Comparison of ENCODE assay signal across 9 mouse cellular contexts in genomic region chr11:70647716-70648420, GRCm38 (mm10). TPM values are rescaled to one million over a fixed set of nuclear protein-coding genes. Genes with fewer than 3 reads are reported as not detected.
DNase-seq lines count a peak whose midpoint lies in the region; ATAC-seq and TF ChIP-seq lines count a peak whose summit lies in the region.
"Had no signal": no experiment of that assay in that cellular context is flagged by ENCODE, and none has a peak within 500 bp of the region (broad histone marks: within the 10 kb centered on the region; RNA-seq: fewer than 3 reads in every experiment).

No protein-coding gene starts in this region.

- peak overlapping the region; percentile 78 to 85 for H3K4me3 ChIP-seq in ES-E14 (ENCODE audit: insufficient read depth in 1 of 2, low read depth in 1 of 2, low read length in 2 of 2, poor library complexity in 1 of 2, severe bottlenecking in 1 of 2)
- peak overlapping the region; percentile 84 for H3K4me3 ChIP-seq in forebrain, embryonic 10.5 days
- peak overlapping the region; percentile 71 for H3K4me3 ChIP-seq in stomach, embryonic 15.5 days (replicated peaks)

- no peaks in the 10 kb centered on the region for H3K9me3 ChIP-seq in ES-E14 (ENCODE audit: control insufficient read depth, insufficient read depth, low read depth, low read length)
- H3K9me3 ChIP-seq in forebrain, embryonic 10.5 days: no peaks in the 10 kb centered on the region
- no peaks in the 10 kb centered on the region for H3K9me3 ChIP-seq in stomach, embryonic 15.5 days

- H3K4me1 ChIP-seq in ES-E14 (ENCODE audit: control insufficient read depth in 2 of 2, insufficient read depth in 2 of 2, low read length in 2 of 2, poor library complexity in 1 of 2): peaks cover 0 to 10% of the 10 kb centered on the region in 2 experiments; a peak in 2 of 4 replicates
- H3K4me1 ChIP-seq in forebrain, embryonic 10.5 days: peaks cover 65% of the 10 kb centered on the region
- H3K4me1 ChIP-seq in stomach, embryonic 15.5 days: peaks cover 52% of the 10 kb centered on the region

- H3K9ac ChIP-seq in ES-E14 (ENCODE audit: insufficient read depth, low read depth, low read length, poor library complexity, severe bottlenecking): peak overlapping the region; percentile 95
- H3K9ac ChIP-seq in stomach, embryonic 15.5 days: peak overlapping the region; percentile 97

- in situ Hi-C loops in ES-E14 (cut with MboI; ENCODE audit: low sequenced_read_pairs in 2 of 2, unreplicated experiment in 2 of 2): no loop called here

- peaks cover 54% of the 10 kb centered on the region for H3K36me3 ChIP-seq in ES-E14 (ENCODE audit: control insufficient read depth, insufficient read depth, low read length, poor library complexity, severe bottlenecking)
- peaks cover 78% of the 10 kb centered on the region for H3K36me3 ChIP-seq in forebrain, embryonic 10.5 days (replicated peaks)
- H3K36me3 ChIP-seq in stomach, embryonic 15.5 days: peaks cover 52% of the 10 kb centered on the region

- ATAC-seq in stomach, embryonic 15.5 days (ENCODE audit: insufficient read depth, low FRiP score, low read depth): no peak

- peak overlapping the region; percentile 80 for H3K27ac ChIP-seq in ES-E14 (ENCODE audit: insufficient read depth, low read depth, low read length, poor library complexity, severe bottlenecking)
- H3K27ac ChIP-seq in forebrain, embryonic 10.5 days: peak overlapping the region; percentile 95
- H3K27ac ChIP-seq in stomach, embryonic 15.5 days: peak overlapping the region; percentile 97

- H3K27me3 ChIP-seq in forebrain, embryonic 10.5 days (ENCODE audit: poor library complexity, severe bottlenecking): no peaks in the 10 kb centered on the region
- no peaks in the 10 kb centered on the region for H3K27me3 ChIP-seq in stomach, embryonic 15.5 days (replicated peaks)

- 5% methylated on average over 28 of the region's 28 CpGs for WGBS in forebrain, embryonic 10.5 days
- WGBS in stomach, embryonic 15.5 days: 3% methylated on average over 28 of the region's 28 CpGs

- DNase-seq in heart, adult 11 months: peak; percentile 96
- no peak for DNase-seq in heart, adult 8-10 months (ENCODE audit: low spot score)
- DNase-seq in ES-E14 (ENCODE audit: low read depth, low spot score): no peak
- DNase-seq in forebrain, embryonic 10.5 days (ENCODE audit: extremely low spot score, low spot score): no peak
- peak; percentile 47 for DNase-seq in kidney, adult 18-20 months
- peak; percentile 52 for DNase-seq in lung, postnatal 10 days
- no peak for DNase-seq in layer of hippocampus, adult 9-10 months (ENCODE audit: low spot score)

- H3K4me2 ChIP-seq in stomach, embryonic 15.5 days: peak overlapping the region; percentile 93

TF ChIP-seq in ES-E14, 5 proteins besides CTCF, POLR2A, EP300 and RAD21:
- TF ChIP-seq ZNF384 (IDR thresholded peaks at IDR 0.05; ENCODE audit: low read depth, low read length) (no peak), CHD2 (IDR thresholded peaks at IDR 0.05; ENCODE audit: low read depth, low read length) (no peak), MAFK (IDR thresholded peaks at IDR 0.05; ENCODE audit: insufficient read depth, low read depth, low read length) (no peak), HCFC1 (IDR thresholded peaks at IDR 0.05; ENCODE audit: borderline replicate concordance, insufficient read depth, low read length) (no peak), ZC3H11A (IDR thresholded peaks at IDR 0.05; ENCODE audit: borderline replicate concordance, low read depth, low read length) (no peak)

RNA-seq across cellular contexts. Expression of gene Slc25a11, which starts 0.6 kb away (rescaled TPM):
- total RNA-seq in heart, adult 8-10 months (2022): 100 to 1,000 TPM; 640 to 724 (median 656) TPM
- total RNA-seq in ES-E14 (2012; rRNA removed): 84.5 and 97.4 TPM in 2 replicates
- polyA plus RNA-seq in forebrain, embryonic 10.5 days (2016; fragmentation: Nextera tagmentation; extraction: Ambion mirVana): 138 TPM in 2 replicates
- 150 and 151 TPM in 2 replicates for polyA plus RNA-seq in stomach, embryonic 15.5 days (2015; fragmentation: Nextera tagmentation; extraction: Ambion mirVana)

RNA-seq across cellular contexts. Expression of gene Rnf167, which starts 0.8 kb away (rescaled TPM):
- 10 to 100 TPM; 53.0 to 67.3 (median 58.7) TPM for total RNA-seq in heart, adult 8-10 months (2022)
- total RNA-seq in ES-E14 (2012; rRNA removed): 113 and 157 TPM in 2 replicates
- polyA plus RNA-seq in forebrain, embryonic 10.5 days (2016; fragmentation: Nextera tagmentation; extraction: Ambion mirVana): 71.3 and 79.9 TPM in 2 replicates
- 97.2 and 108 TPM in 2 replicates for polyA plus RNA-seq in stomach, embryonic 15.5 days (2015; fragmentation: Nextera tagmentation; extraction: Ambion mirVana)

RNA-seq across cellular contexts. Expression of gene Pfn1, which starts 6.6 kb away (rescaled TPM):
- 100 to 1,000 TPM; 243 to 295 (median 274) TPM for total RNA-seq in heart, adult 8-10 months (2022)
- total RNA-seq in ES-E14 (2012; rRNA removed): 474 and 732 TPM in 2 replicates
- polyA plus RNA-seq in forebrain, embryonic 10.5 days (2016; fragmentation: Nextera tagmentation; extraction: Ambion mirVana): 1,843 and 1,871 TPM in 2 replicates
- 1,701 and 2,042 TPM in 2 replicates for polyA plus RNA-seq in stomach, embryonic 15.5 days (2015; fragmentation: Nextera tagmentation; extraction: Ambion mirVana)

RNA-seq across cellular contexts. Expression of gene Gp1ba, which starts 8.9 kb away (rescaled TPM):
- total RNA-seq in heart, adult 8-10 months (2022): under 1 TPM; 0.31 to 0.55 (median 0.54) TPM
- 0.45 and 0.85 TPM in 2 replicates for total RNA-seq in ES-E14 (2012; rRNA removed)
- polyA plus RNA-seq in forebrain, embryonic 10.5 days (2016; fragmentation: Nextera tagmentation; extraction: Ambion mirVana): 0.56 and 1.00 TPM in 2 replicates
- 0.09 and 0.19 TPM in 2 replicates for polyA plus RNA-seq in stomach, embryonic 15.5 days (2015; fragmentation: Nextera tagmentation; extraction: Ambion mirVana)
- total RNA-seq: left cerebral cortex, postnatal 10 days had no signal

RNA-seq across cellular contexts. Expression of gene Eno3, which starts 9.1 kb away (rescaled TPM):
- 1,000 to 10,000 TPM; 1,693 to 1,917 (median 1,770) TPM for total RNA-seq in heart, adult 8-10 months (2022)
- 21.1 and 31.7 TPM in 2 replicates for total RNA-seq in ES-E14 (2012; rRNA removed)
- polyA plus RNA-seq in forebrain, embryonic 10.5 days (2016; fragmentation: Nextera tagmentation; extraction: Ambion mirVana): 33.4 and 44.7 TPM in 2 replicates
- polyA plus RNA-seq in stomach, embryonic 15.5 days (2015; fragmentation: Nextera tagmentation; extraction: Ambion mirVana): 13.9 and 16.6 TPM in 2 replicates

Comparison
In these comparisons a context has a peak if more than half of its experiments do, and no peak if none do; other contexts are left out.
1. DNase-seq: peak in heart, adult 11 months (single experiment), kidney, adult 18-20 months (single experiment) and lung, postnatal 10 days (single experiment); none in heart, adult 8-10 months (single experiment), ES-E14 (single experiment), forebrain, embryonic 10.5 days (single experiment) and layer of hippocampus, adult 9-10 months (single experiment).
2. Peak in every context shown above with its lines, with median percentiles within 50 percentile points of each other: H3K27ac ChIP-seq and H3K4me3 ChIP-seq.